Mouse (Mus musculus) cerebellum, postnatal 25 days (tissue): ENCODE measurements around the gene Xrra1.
A peak's percentile ranks its signal among the peaks of the same experiment; 100 is the strongest.
"Not testable (repeated sequence)": the region's sequence is repeated elsewhere in the genome, so short reads cannot be mapped to it uniquely, and the experiment has no call there.

Source experiments
- DNase-seq, 2 experiments: peaks; one replicate each; pipeline ENCODE4 v3.0.0; 2021; ENCODE audit warnings: mixed read lengths in 2 of 2

Gene Xrra1

DNA sequence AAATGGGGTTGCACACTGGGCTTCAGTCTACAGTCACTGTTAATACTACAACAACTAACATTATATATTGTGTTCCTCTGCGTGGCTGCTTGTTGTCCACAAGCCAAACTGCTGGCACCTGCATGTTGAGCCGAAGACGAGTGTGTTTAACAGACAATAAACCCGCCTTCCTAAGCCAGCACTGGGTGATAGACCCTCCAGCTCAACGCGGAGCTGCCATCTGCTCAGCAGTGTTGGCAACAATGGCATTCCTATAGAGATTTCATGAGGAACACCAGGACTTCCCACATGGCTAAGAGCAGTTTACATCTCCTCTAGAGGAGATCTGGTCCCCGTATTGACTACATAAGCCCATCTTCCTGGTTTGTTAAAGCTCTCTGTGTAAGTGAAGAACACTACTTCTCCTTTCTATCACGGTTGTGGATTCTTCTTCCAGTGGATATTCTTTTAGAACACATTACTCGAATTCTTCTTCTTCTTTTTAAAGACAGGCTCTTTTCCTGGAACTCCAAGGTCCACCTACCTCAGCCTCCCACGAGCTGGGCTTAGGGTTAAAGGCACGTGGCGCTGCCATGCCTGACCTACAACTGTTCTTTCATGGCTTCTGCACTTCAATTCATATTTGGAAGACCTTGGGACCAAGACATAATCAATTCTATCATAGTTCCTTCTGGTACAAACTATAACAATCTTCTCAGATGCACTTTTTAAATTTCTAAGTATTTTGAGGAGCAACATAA is 98.5 kb downstream of the Xrra1 start:
- peak in 1 of 2 experiments; percentile 33 for DNase-seq

DNA sequence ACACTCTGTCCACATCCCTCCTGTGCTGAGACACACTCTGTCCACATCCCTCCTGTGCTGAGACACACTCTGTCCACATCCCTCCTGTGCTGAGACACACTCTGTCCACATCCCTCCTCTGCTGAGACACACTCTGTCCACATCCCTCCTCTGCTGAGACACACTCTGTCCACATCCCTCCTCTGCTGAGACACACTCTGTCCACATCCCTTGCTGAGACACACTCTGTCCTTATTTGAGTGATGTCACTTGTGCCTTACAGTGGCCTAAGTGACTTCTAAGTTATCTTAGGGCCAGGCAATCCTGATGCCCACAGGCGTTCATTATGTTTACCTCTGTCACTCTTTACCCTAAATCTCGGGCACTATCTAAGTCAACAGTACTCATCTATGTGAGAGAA is 101.7 kb downstream of the Xrra1 start:
- DNase-seq, result not testable (repeated sequence)

- no peak for DNase-seq
These were observed 102.6 kb downstream of the Xrra1 start for GRCm38 (mm10) chr7:99961518-99961917.

GRCm38 (mm10) chr7:99962536-99963236 is 103.8 kb downstream of the Xrra1 start:
- DNase-seq, result no peak

DNA sequence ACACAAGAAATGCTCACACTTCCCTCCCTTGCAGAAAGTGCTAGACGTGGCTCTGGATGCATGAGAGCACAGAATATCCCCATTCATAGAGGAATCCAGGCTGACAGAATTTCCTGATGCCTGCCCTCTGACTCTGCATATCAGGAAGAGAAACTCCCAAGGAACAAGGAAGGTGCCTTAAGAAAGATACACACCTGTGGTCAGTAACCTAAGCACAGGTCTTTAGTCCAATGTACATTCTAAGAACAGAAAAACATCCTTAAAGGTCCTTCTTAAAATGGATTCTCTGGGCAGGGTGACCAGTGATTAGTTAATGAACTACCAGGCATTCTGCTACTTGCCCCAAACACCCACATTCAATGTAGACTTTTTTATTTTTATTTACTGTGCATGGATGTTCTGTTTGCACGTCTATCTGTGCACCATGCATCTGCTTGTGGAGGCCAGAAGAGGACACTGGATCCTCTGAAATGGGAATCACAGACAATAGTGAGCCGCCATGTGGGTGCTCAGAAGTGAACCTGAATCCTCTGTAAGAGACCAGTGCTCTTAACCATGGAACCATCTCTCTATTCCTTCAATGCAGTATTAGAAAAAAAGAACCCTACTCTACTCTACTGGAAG is 104.4 kb downstream of the Xrra1 start:
- DNase-seq, result no peak

GRCm38 (mm10) chr7:99965020-99965841 is 106.3 kb downstream of the Xrra1 start:
- DNase-seq, result peak; percentile 43 to 47

DNA sequence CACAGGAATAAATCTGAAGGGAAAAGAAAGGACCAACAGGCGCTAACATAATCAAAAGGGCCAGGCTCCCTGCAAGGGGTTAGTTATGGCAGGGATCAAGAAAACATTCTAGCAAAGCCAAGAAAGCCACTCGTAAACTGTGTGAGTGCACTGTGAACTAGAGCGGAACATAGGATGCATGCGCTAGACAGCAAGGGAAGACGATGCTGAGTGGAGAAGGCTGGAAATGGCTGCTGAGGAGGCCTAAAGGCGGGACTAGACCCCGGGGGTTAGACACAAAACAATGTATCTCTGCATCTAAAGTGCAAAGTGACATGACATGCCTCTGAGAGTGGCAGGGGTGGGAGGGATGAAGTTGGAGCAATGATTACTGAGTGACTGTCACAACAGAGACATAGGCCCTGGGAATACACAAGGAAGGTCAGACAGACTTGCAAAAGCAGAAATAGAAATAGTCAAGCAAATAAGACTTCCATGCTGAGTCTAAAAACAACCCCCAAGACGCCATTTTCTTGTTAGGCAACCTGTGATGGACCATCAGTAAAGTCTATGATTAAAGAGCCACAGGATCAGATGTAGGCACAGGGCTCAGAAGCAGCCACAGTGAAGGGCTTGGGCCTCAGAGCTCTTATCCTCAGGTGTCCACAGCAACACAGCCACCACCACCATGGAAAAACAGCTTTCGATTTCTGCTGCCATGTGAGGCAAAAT is 107.2 kb downstream of the Xrra1 start:
- DNase-seq, result peak in 1 of 2 experiments; percentile 35
